In genomic region chr16:10540763-10541597, GRCm38 (mm10) we compare ENCODE assay signal across 8 mouse cellular contexts. TPM values are rescaled to one million over a fixed set of nuclear protein-coding genes. Genes with fewer than 3 reads are reported as not detected.
DNase-seq lines count a peak whose midpoint lies in the region; ATAC-seq and TF ChIP-seq lines count a peak whose summit lies in the region.

No protein-coding gene starts in this region.

- no peak for ATAC-seq in heart, embryonic 11.5 days (replicated peaks; ENCODE audit: insufficient number of reproducible peaks, low FRiP score, low TSS enrichment)
- no peak for ATAC-seq in forebrain, postnatal 0 days
- ATAC-seq in liver, postnatal 0 days = no peak

- TF ChIP-seq RAD21 in CH12.LX (IDR thresholded peaks at IDR 0.05; ENCODE audit: low read depth, low read length) = peak; percentile 21

- H3K4me1 ChIP-seq in heart, embryonic 11.5 days (ENCODE audit: control insufficient read depth, insufficient read depth, low read length) = peaks cover 28% of the 10 kb centered on the region
- peaks cover 12 to 61% of the 10 kb centered on the region in 2 experiments for H3K4me1 ChIP-seq in CH12.LX (ENCODE audit: control insufficient read depth in 1 of 2, insufficient read depth in 2 of 2)
- peaks cover 35% of the 10 kb centered on the region for H3K4me1 ChIP-seq in forebrain, postnatal 0 days (ENCODE audit: insufficient read depth)
- H3K4me1 ChIP-seq in liver, postnatal 0 days (ENCODE audit: insufficient read depth) = peaks cover 21% of the 10 kb centered on the region

- H3K27me3 ChIP-seq in heart, embryonic 11.5 days (ENCODE audit: control insufficient read depth, insufficient read depth, low read length) = no peaks in the 10 kb centered on the region
- H3K27me3 ChIP-seq in CH12.LX (replicated peaks) = peaks cover 2% of the 10 kb centered on the region
- no peaks in the 10 kb centered on the region for H3K27me3 ChIP-seq in forebrain, postnatal 0 days (ENCODE audit: insufficient read depth, low read length)
- H3K27me3 ChIP-seq in liver, postnatal 0 days (ENCODE audit: insufficient read depth, low read length) = no peaks in the 10 kb centered on the region

- WGBS in heart, embryonic 11.5 days (ENCODE audit: insufficient replicate concordance) = 71% methylated on average over 16 of the region's 16 CpGs
- WGBS in forebrain, postnatal 0 days = 64% methylated on average over 16 of the region's 16 CpGs
- WGBS in liver, postnatal 0 days (ENCODE audit: insufficient replicate concordance) = 66% methylated on average over 16 of the region's 16 CpGs

- TF ChIP-seq EP300 in CH12.LX (IDR thresholded peaks at IDR 0.05; ENCODE audit: low read length) = no peak
- TF ChIP-seq EP300 in liver, postnatal 0 days (IDR thresholded peaks at IDR 0.05; ENCODE audit: low read depth) = no peak

- H3K27ac ChIP-seq in heart, embryonic 11.5 days (ENCODE audit: low read depth, low read length) = no peak overlapping the region
- H3K27ac ChIP-seq in CH12.LX (ENCODE audit: insufficient read depth, low read depth) = no peak overlapping the region
- H3K27ac ChIP-seq in forebrain, postnatal 0 days (ENCODE audit: low read depth, low read length) = no peak overlapping the region
- no peak overlapping the region for H3K27ac ChIP-seq in liver, postnatal 0 days (ENCODE audit: low read depth)

- TF ChIP-seq CTCF in CH12.LX (conservative IDR thresholded peaks at IDR 0.05 in 1 of 2, IDR thresholded peaks at IDR 0.05 in 1 of 2; ENCODE audit: low read depth in 2 of 2, low read length in 2 of 2) = peak in 1 of 2 experiments; percentile 59; a peak in 2 of 4 replicates
- TF ChIP-seq CTCF in forebrain, postnatal 0 days (IDR thresholded peaks at IDR 0.05; ENCODE audit: low read depth) = peak; percentile 7; the same call in 1 of the 2 replicates
- TF ChIP-seq CTCF in liver, postnatal 0 days (IDR thresholded peaks at IDR 0.05; ENCODE audit: low read depth) = peak; percentile 20; the same call in 1 of the 2 replicates

- H3K4me3 ChIP-seq in heart, embryonic 11.5 days (ENCODE audit: low read depth, low read length) = peak overlapping the region; percentile 85
- peak overlapping the region; percentile 66 to 82 (median 76) for H3K4me3 ChIP-seq in CH12.LX (replicated peaks in 1 of 3; ENCODE audit: low read depth in 2 of 3, low read length in 2 of 3, poor library complexity in 1 of 3)
- H3K4me3 ChIP-seq in forebrain, postnatal 0 days (ENCODE audit: low read depth, low read length) = peak overlapping the region; percentile 83
- no peak overlapping the region for H3K4me3 ChIP-seq in liver, postnatal 0 days (ENCODE audit: low read depth, low read length)

- dilution Hi-C loops in CH12.LX (cut with MboI; ENCODE audit: extremely low pct_ligation_motif_present, extremely low pct_unique_long_range_greater_than_20kb, low sequenced_read_pairs) = no loop called here

- TF ChIP-seq POLR2A in CH12.LX (IDR thresholded peaks at IDR 0.05; ENCODE audit: low read depth, low read length) = no peak

- no peaks in the 10 kb centered on the region for H3K9me3 ChIP-seq in heart, embryonic 11.5 days (replicated peaks; ENCODE audit: control insufficient read depth, low read length)
- no peaks in the 10 kb centered on the region for H3K9me3 ChIP-seq in CH12.LX (replicated peaks; ENCODE audit: low read length)
- H3K9me3 ChIP-seq in forebrain, postnatal 0 days (ENCODE audit: low read length) = no peaks in the 10 kb centered on the region
- no peaks in the 10 kb centered on the region for H3K9me3 ChIP-seq in liver, postnatal 0 days (ENCODE audit: low read length)

- peak overlapping the region; percentile 86 for H3K9ac ChIP-seq in heart, embryonic 11.5 days (ENCODE audit: low read depth, low read length)
- H3K9ac ChIP-seq in CH12.LX (ENCODE audit: insufficient read depth, low read depth) = peak overlapping the region; percentile 18
- peak overlapping the region; percentile 82 for H3K9ac ChIP-seq in forebrain, postnatal 0 days
- H3K9ac ChIP-seq in liver, postnatal 0 days (replicated peaks) = no peak overlapping the region

- no peaks in the 10 kb centered on the region for H3K36me3 ChIP-seq in heart, embryonic 11.5 days (ENCODE audit: control insufficient read depth, insufficient read depth, low read length)
- H3K36me3 ChIP-seq in CH12.LX (replicated peaks in 1 of 2; ENCODE audit: control insufficient read depth in 1 of 2, insufficient read depth in 1 of 2, low read length in 1 of 2) = peaks cover 0 to 37% of the 10 kb centered on the region in 2 experiments
- no peaks in the 10 kb centered on the region for H3K36me3 ChIP-seq in forebrain, postnatal 0 days (ENCODE audit: insufficient read depth)
- no peaks in the 10 kb centered on the region for H3K36me3 ChIP-seq in liver, postnatal 0 days (replicated peaks; ENCODE audit: insufficient read depth, low read length)

- in situ Hi-C loops in CH12.LX (cut with MboI; ENCODE audit: low pct_ligation_motif_present, low pct_unique_long_range_greater_than_20kb, low sequenced_read_pairs) = loop anchor here (25.0 kb wide), 1 partner anchor 454 kb away; no protein-coding TSS in a partner anchor

- no peak for DNase-seq in heart, adult 18-20 months
- no peak for DNase-seq in CH12.LX (ENCODE audit: extremely low read depth)
- no peak for DNase-seq in forebrain, postnatal 0 days
- no peak for DNase-seq in liver, postnatal 0 days
- no peak for DNase-seq in thymus, adult 18-20 months
- DNase-seq in gastrocnemius, adult 18-20 months (ENCODE audit: low spot score) = no peak
- DNase-seq in layer of hippocampus, adult 8-10 months (ENCODE audit: low spot score in 2 of 2) = no peak

- H3K4me2 ChIP-seq in heart, embryonic 11.5 days = peak overlapping the region; percentile 88
- peak overlapping the region; percentile 75 for H3K4me2 ChIP-seq in CH12.LX (ENCODE audit: insufficient read depth, low read depth, poor library complexity, severe bottlenecking)
- H3K4me2 ChIP-seq in forebrain, postnatal 0 days (ENCODE audit: low read depth) = peak overlapping the region; percentile 93
- peak overlapping the region; percentile 96 for H3K4me2 ChIP-seq in liver, postnatal 0 days (ENCODE audit: low read depth, low read length)

- H3K79me2 ChIP-seq in CH12.LX (replicated peaks; ENCODE audit: control insufficient read depth, extremely low read depth, insufficient read depth, poor library complexity, severe bottlenecking) = peaks cover 5% of the 10 kb centered on the region; the same call in 1 of the 2 replicates

TF ChIP-seq in CH12.LX, 34 proteins besides CTCF, POLR2A, EP300 and RAD21:
- TF ChIP-seq BHLHE40 (IDR thresholded peaks at IDR 0.05; ENCODE audit: low read depth, low read length) (no peak), SMC3 (IDR thresholded peaks at IDR 0.05; ENCODE audit: low read depth, low read length) (peak; percentile 49), MAZ (IDR thresholded peaks at IDR 0.05; ENCODE audit: low read depth, low read length) (no peak), KAT2A (IDR thresholded peaks at IDR 0.05; ENCODE audit: insufficient replicate concordance, low read length) (no peak), USF2 (conservative IDR thresholded peaks at IDR 0.05; ENCODE audit: low read depth, low read length) (no peak), ZKSCAN1 (IDR thresholded peaks at IDR 0.05; ENCODE audit: borderline replicate concordance, low read depth, low read length) (no peak)
TF ChIP-seq in CH12.LX: peak in this region for 1.

RNA-seq across cellular contexts. Expression of gene Dexi, which starts 1.9 kb away (rescaled TPM):
- polyA plus RNA-seq in heart, embryonic 11.5 days (2014; fragmentation: Nextera tagmentation; extraction: Ambion mirVana) = 14.3 and 16.3 TPM in 2 replicates
- 10 to 100 TPM; 29.7 to 33.3 TPM for total RNA-seq in heart, adult 18-20 months (2021)
- total RNA-seq in CH12.LX (2012; rRNA removed) = 13.7 and 14.1 TPM in 2 replicates
- total RNA-seq in CH12.LX (2014; rRNA removed) = 10.0 and 11.3 TPM in 2 replicates
- polyA plus RNA-seq in CH12.LX (2012; ENCODE audit: insufficient read length, low read depth) = 18.6 and 19.6 TPM in 2 replicates
- 23.9 and 24.6 TPM in 2 replicates for total RNA-seq in forebrain, postnatal 0 days (2014; rRNA removed)
- polyA plus RNA-seq in forebrain, postnatal 0 days (2015; fragmentation: Nextera tagmentation; extraction: Ambion mirVana) = 16.1 and 16.2 TPM in 2 replicates
- 2.8 and 4.4 TPM in 2 replicates for polyA plus RNA-seq in liver, postnatal 0 days (2015; fragmentation: Nextera tagmentation; extraction: Ambion mirVana)
- total RNA-seq in gastrocnemius, adult 18-20 months (2021) = 10 to 100 TPM; 48.8 to 50.3 TPM
- total RNA-seq in layer of hippocampus, adult 8-10 months (2022) = 10 to 100 TPM; 55.5 to 66.1 (median 63.2) TPM

RNA-seq across cellular contexts. Expression of gene Clec16a, which starts 4.2 kb away (rescaled TPM):
- 28.8 and 39.1 TPM in 2 replicates for polyA plus RNA-seq in heart, embryonic 11.5 days (2014; fragmentation: Nextera tagmentation; extraction: Ambion mirVana)
- 10 to 100 TPM; 54.5 to 57.2 TPM for total RNA-seq in heart, adult 18-20 months (2021)
- total RNA-seq in CH12.LX (2012; rRNA removed) (24.2 and 26.2 TPM in 2 replicates), CH12.LX (2014; rRNA removed) (19.3 and 20.0 TPM in 2 replicates)
- polyA plus RNA-seq in CH12.LX (2012; ENCODE audit: insufficient read length, low read depth) = 18.5 and 20.5 TPM in 2 replicates
- total RNA-seq in forebrain, postnatal 0 days (2014; rRNA removed) = 43.5 and 52.3 TPM in 2 replicates
- polyA plus RNA-seq in forebrain, postnatal 0 days (2015; fragmentation: Nextera tagmentation; extraction: Ambion mirVana) = 47.6 and 65.8 TPM in 2 replicates
- polyA plus RNA-seq in liver, postnatal 0 days (2015; fragmentation: Nextera tagmentation; extraction: Ambion mirVana) = 9.5 and 11.3 TPM in 2 replicates
- 10 to 100 TPM; 64.0 to 67.3 TPM for total RNA-seq in gastrocnemius, adult 18-20 months (2021)
- 10 to 100 TPM; 85.2 to 99.0 (median 92.5) TPM for total RNA-seq in layer of hippocampus, adult 8-10 months (2022)
